Mouse (Mus musculus): Measurements from ENCODE around the gene Arrdc5. TPM values are rescaled to one million over a fixed set of nuclear protein-coding genes. Genes with fewer than 3 reads are reported as not detected.

Gene Arrdc5
- polyA plus RNA-seq, 1 experiment from 2014 or later = not detected

DNA sequence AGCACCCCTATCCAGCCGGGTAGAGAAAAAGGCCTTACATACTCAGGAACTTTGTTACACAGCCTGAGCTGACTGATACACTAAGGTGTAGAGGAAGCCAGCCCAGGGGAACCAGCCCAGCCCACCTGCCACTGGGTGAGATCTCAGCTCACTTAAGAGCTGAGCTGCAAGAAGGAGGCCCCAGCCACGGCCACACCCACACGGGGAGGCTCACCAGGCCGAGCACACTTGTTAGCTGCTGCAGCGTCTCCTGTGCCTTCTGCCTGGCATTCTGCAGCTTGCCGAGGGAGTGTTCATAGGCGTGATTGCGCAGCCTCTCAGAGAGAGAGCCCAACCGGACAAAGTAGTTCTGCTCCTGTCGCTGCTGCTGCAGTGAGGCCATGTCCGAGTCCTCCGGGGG is 18.9 kb downstream of the Arrdc5 start:
- Histone ChIP-seq H3K9ac (replicated peaks; ENCODE audit: low read length) (no peak overlapping the region), H3K4me1 (ENCODE audit: control insufficient read depth, insufficient read depth, low read length) (no peaks in the 10 kb centered on the region), H3K27ac (replicated peaks; ENCODE audit: low read depth, low read length) (no peak overlapping the region), H3K36me3 (replicated peaks; ENCODE audit: control insufficient read depth, insufficient read depth, low read depth, low read length) (peaks cover 7% of the 10 kb centered on the region), H3K4me3 (ENCODE audit: low read depth, low read length) (no peak overlapping the region), H3K9me3 (replicated peaks; ENCODE audit: control insufficient read depth, low read length) (no peaks in the 10 kb centered on the region), H3K4me2 (ENCODE audit: low read depth, low read length) (no peak overlapping the region), H3K27me3 (ENCODE audit: control insufficient read depth, insufficient read depth, low read length) (no peaks in the 10 kb centered on the region)
- ATAC-seq (replicated peaks; ENCODE audit: insufficient number of reproducible peaks, low FRiP score, low TSS enrichment, low read depth) (no peak), DNase-seq (ENCODE audit: low spot score) (no peak)
- 90% methylated on average over 12 of the region's 12 CpGs for WGBS

DNA sequence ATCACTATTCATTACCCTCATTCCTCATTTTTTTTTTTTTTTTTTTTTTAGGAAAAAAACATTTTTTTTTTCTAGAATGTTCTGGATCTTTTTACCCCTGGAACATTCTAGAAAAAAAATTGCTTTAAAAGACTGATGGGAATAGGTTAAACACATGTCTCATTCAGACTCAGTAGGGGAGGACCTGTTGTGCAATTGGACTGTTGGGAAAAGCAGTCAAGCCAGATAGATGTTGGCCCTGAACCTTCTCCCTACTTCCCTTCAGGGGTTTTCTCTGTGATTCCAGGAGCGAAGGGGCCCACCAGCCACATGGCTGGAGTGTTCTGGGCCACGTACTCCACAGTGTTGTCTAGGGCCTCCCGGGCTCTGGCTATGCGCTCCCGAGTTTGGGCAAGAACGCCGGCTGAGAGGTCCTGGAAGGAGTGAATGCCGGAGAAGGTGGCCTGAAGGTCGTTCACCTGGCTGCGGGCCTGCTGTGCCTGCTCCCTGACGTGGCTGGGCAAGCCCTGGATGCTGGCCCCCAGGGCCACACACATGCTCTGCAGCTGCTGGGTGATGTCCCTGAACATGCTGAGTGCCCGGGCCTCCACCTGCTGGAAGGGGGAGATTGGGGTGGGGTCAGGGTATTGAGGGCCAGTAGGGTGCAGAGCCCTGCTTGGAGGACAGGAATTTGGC is 20.5 kb downstream of the Arrdc5 start:
- no peak for DNase-seq (ENCODE audit: low spot score)
- H3K4me1 ChIP-seq (ENCODE audit: control insufficient read depth, insufficient read depth, low read length) = no peaks in the 10 kb centered on the region; the same call in 1 of the 2 replicates
- H3K27me3 ChIP-seq (ENCODE audit: control insufficient read depth, insufficient read depth, low read length) = no peaks in the 10 kb centered on the region
- 87% methylated on average over 12 of the region's 12 CpGs for WGBS
- no peak for ATAC-seq (replicated peaks; ENCODE audit: insufficient number of reproducible peaks, low FRiP score, low TSS enrichment, low read depth)
- no peak overlapping the region for H3K4me3 ChIP-seq (ENCODE audit: low read depth, low read length)
- H3K9ac ChIP-seq (replicated peaks; ENCODE audit: low read length) = no peak overlapping the region
- peaks cover 7% of the 10 kb centered on the region for H3K36me3 ChIP-seq (replicated peaks; ENCODE audit: control insufficient read depth, insufficient read depth, low read depth, low read length)
- no peaks in the 10 kb centered on the region for H3K9me3 ChIP-seq (replicated peaks; ENCODE audit: control insufficient read depth, low read length)
- H3K27ac ChIP-seq (replicated peaks; ENCODE audit: low read depth, low read length) = no peak overlapping the region
- no peak overlapping the region for H3K4me2 ChIP-seq (ENCODE audit: low read depth, low read length)

DNA sequence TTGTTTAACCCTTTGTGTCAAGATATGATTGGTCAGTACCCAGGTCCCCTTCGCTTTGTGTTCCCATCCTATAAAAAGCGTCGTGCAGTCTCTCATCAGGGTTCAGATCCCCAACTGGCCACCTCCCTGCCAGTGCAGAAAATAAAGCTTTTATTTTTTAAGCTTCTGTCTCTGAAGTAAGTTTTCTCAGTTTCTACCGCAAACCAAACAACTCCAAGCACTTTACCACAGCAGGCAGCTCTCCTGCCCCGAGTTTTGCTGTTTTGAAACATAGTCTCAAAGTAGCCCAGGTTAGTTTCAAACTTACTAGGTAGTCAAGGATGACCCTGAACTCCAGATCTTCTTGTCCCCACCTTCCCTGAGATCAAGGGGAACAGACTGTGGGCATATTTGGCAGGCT is 21.7 kb downstream of the Arrdc5 start:
- H3K27ac ChIP-seq (replicated peaks; ENCODE audit: low read depth, low read length) = no peak overlapping the region
- peaks cover 4% of the 10 kb centered on the region for H3K36me3 ChIP-seq (replicated peaks; ENCODE audit: control insufficient read depth, insufficient read depth, low read depth, low read length)
- no peak overlapping the region for H3K4me2 ChIP-seq (ENCODE audit: low read depth, low read length)
- H3K4me3 ChIP-seq (ENCODE audit: low read depth, low read length) = no peak overlapping the region
- no peaks in the 10 kb centered on the region for H3K27me3 ChIP-seq (ENCODE audit: control insufficient read depth, insufficient read depth, low read length)
- no peaks in the 10 kb centered on the region for H3K9me3 ChIP-seq (replicated peaks; ENCODE audit: control insufficient read depth, low read length)
- H3K4me1 ChIP-seq (ENCODE audit: control insufficient read depth, insufficient read depth, low read length) = no peaks in the 10 kb centered on the region; the same call in 1 of the 2 replicates
- no peak overlapping the region for H3K9ac ChIP-seq (replicated peaks; ENCODE audit: low read length)
- ATAC-seq (replicated peaks; ENCODE audit: insufficient number of reproducible peaks, low FRiP score, low TSS enrichment, low read depth) (no peak), DNase-seq (ENCODE audit: low spot score) (no peak)
- WGBS = 93% methylated on average over 5 of the region's 5 CpGs

DNA sequence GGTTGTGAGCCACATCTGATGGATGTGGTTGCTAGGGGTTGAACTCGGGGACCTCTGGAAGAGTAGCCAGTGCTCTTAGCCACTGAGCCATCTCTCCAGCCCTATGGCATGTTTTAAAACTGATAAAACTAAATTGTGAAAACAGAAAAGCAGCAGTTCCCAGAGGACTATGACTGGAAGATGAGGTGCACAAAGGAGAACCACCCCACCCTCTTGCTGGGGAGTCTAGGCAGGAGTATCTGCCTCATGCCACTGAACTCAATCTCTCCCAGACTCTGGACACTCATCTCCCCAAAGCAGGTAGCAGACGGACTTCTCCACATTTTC is 22.6 kb downstream of the Arrdc5 start:
- ATAC-seq (replicated peaks; ENCODE audit: insufficient number of reproducible peaks, low FRiP score, low TSS enrichment, low read depth) = no peak
- DNase-seq (ENCODE audit: low spot score) = no peak
- H3K27ac ChIP-seq (replicated peaks; ENCODE audit: low read depth, low read length) = peak overlapping the region; percentile 43; the same call in 1 of the 2 replicates

DNA sequence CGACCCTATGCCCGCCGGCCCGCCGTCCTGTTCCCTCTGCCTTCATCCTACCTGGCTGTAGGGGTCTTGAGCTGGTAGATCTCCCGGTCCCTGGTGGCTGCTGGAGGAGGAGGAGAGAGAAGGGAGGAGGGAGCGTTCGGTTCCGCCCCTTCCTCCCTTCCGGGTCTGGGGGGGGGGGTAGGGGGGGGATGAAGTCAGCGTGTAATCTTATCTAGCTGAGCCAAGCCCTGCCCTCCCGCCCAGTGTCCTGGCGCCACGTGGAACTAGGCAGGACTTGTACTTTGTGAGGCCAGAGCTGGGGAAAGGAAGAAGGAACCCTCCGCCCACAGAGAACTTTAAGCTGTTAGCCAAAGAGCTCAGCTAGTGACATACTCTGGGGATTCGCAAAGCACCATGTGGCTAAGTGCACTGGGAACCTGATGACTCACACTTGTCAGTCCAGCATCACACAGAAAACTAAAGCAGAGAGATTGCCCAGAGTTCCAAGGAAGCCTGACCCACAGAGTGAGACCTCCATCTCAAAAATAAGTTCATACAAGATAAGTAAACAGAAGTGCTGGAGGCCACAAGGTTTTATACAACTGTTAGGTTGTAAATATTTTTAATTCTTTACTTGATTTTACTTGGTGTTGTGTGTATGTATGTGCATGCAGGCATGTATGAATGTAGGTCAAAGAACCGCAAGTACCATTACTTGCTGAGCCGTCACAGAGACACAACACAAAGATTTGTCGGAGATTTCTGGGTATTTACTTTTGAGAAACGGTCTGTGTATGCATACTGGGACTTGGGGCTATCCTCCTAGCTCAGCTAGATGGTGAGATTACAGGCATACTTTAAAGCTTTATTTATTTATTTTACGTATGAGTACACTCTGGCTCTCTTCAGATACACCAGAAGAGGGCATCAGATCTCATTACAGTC is 23.2 kb downstream of the Arrdc5 start, which contains the start of gene Ticam1:
Gene Ticam1 (minus strand): TSS at position 144 of the 924 bp plus-strand sequence.
- H3K9me3 ChIP-seq (replicated peaks; ENCODE audit: control insufficient read depth, low read length) = no peaks in the 10 kb centered on the region
- H3K4me3 ChIP-seq (ENCODE audit: low read depth, low read length) = peak within 1 kb of the TSS; percentile 42

More for the DNA sequence above, 22.6 kb downstream of the Arrdc5 start:
- H3K27me3 ChIP-seq (ENCODE audit: control insufficient read depth, insufficient read depth, low read length) = no peaks in the 10 kb centered on the region
- H3K4me3 ChIP-seq (ENCODE audit: low read depth, low read length) = no peak overlapping the region
- H3K4me1 ChIP-seq (ENCODE audit: control insufficient read depth, insufficient read depth, low read length) = no peaks in the 10 kb centered on the region; the same call in 1 of the 2 replicates
- 45% methylated on average over 2 of the region's 2 CpGs for WGBS
- peaks cover 4% of the 10 kb centered on the region for H3K36me3 ChIP-seq (replicated peaks; ENCODE audit: control insufficient read depth, insufficient read depth, low read depth, low read length)
- no peak overlapping the region for H3K9ac ChIP-seq (replicated peaks; ENCODE audit: low read length)
- H3K4me2 ChIP-seq (ENCODE audit: low read depth, low read length) = peak overlapping the region; percentile 70; the same call in 1 of the 2 replicates
- no peaks in the 10 kb centered on the region for H3K9me3 ChIP-seq (replicated peaks; ENCODE audit: control insufficient read depth, low read length)

DNA sequence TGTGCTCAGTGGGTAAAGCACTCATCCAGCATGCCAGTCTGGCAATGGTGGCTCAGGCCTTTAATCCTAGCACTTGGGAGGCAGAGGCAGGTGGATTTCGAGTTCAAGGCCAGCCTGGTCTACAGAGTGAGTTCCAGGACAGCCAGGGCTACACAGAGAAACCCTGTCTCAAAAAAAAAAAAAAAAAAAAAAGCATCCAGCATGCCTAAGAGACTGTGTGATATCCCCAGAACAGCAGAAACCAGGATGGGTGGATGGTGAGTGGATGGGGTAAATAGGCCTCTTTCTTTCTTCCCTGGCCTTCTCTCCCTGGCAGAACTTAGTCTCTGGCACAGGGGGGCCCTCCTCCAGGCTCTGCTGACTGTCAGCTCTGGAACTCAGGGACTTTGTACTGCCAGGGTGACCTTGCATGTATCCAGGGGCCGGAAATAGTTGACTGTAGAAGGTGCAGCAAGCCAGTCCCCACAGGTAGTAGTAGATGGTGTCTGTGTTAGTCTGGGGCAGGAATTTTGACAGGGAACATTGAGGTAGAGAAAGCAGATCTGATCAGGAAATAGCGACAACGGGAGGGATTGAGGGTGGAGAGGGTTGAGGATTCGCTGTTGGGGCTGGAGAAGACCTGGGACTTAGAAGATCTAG is 24.1 kb downstream of the Arrdc5 start:
- 29% methylated on average over 5 of the region's 5 CpGs for WGBS
- H3K27me3 ChIP-seq (ENCODE audit: control insufficient read depth, insufficient read depth, low read length) = no peaks in the 10 kb centered on the region
- no peak for ATAC-seq (replicated peaks; ENCODE audit: insufficient number of reproducible peaks, low FRiP score, low TSS enrichment, low read depth)
- H3K4me1 ChIP-seq (ENCODE audit: control insufficient read depth, insufficient read depth, low read length) = no peaks in the 10 kb centered on the region; the same call in 1 of the 2 replicates
- no peak for DNase-seq (ENCODE audit: low spot score)
- peak overlapping the region; percentile 64 for H3K9ac ChIP-seq (replicated peaks; ENCODE audit: low read length)
- no peaks in the 10 kb centered on the region for H3K9me3 ChIP-seq (replicated peaks; ENCODE audit: control insufficient read depth, low read length)
- peak overlapping the region; percentile 70 for H3K4me2 ChIP-seq (ENCODE audit: low read depth, low read length)
- no peak overlapping the region; the same call in 1 of the 2 replicates for H3K27ac ChIP-seq (replicated peaks; ENCODE audit: low read depth, low read length)
- H3K36me3 ChIP-seq (replicated peaks; ENCODE audit: control insufficient read depth, insufficient read depth, low read depth, low read length) = no peaks in the 10 kb centered on the region; the same call in none of the 2 replicates
- H3K4me3 ChIP-seq (ENCODE audit: low read depth, low read length) = peak overlapping the region; percentile 42

More for the DNA sequence above, 23.2 kb downstream of the Arrdc5 start, which contains the start of gene Ticam1:
- Histone ChIP-seq H3K9ac (replicated peaks; ENCODE audit: low read length) (peak within 1 kb of the TSS; percentile 64), H3K36me3 (replicated peaks; ENCODE audit: control insufficient read depth, insufficient read depth, low read depth, low read length) (peaks cover 4% of the 10 kb centered on the region), H3K4me1 (ENCODE audit: control insufficient read depth, insufficient read depth, low read length) (no peaks in the 10 kb centered on the region; the same call in 1 of the 2 replicates), H3K4me2 (ENCODE audit: low read depth, low read length) (peak within 1 kb of the TSS; percentile 70), H3K27me3 (ENCODE audit: control insufficient read depth, insufficient read depth, low read length) (no peaks in the 10 kb centered on the region), H3K27ac (replicated peaks; ENCODE audit: low read depth, low read length) (peak within 1 kb of the TSS; percentile 43)
- ATAC-seq (replicated peaks; ENCODE audit: insufficient number of reproducible peaks, low FRiP score, low TSS enrichment, low read depth) (peak; percentile 88), DNase-seq (ENCODE audit: low spot score) (peak; percentile 96)
- WGBS = 6% methylated on average over 21 of the region's 21 CpGs

DNA sequence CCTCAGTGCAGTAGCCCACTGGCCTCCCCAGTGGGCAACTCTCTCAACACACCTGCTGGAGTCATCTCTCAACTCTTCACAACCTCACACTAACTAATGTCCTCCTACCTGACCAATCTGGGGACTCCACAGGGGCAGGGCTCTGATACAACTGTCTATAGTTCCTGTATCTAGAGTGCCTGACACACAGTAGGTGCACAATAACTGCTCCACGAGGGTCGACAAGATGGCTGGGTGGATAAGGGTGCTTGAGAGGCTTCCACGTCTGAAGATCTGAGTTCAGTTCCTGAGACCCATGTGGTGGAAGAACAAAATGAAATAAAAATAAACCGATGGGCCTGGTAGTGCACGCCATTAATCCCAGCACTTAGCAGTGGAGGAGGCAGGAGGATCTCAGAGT is 26.1 kb downstream of the Arrdc5 start:
- H3K4me2 ChIP-seq (ENCODE audit: low read depth, low read length) = no peak overlapping the region
- WGBS = 84% methylated on average over 5 of the region's 5 CpGs
- no peaks in the 10 kb centered on the region for H3K27me3 ChIP-seq (ENCODE audit: control insufficient read depth, insufficient read depth, low read length)
- no peak for DNase-seq (ENCODE audit: low spot score)
- no peak overlapping the region for H3K4me3 ChIP-seq (ENCODE audit: low read depth, low read length)
- no peaks in the 10 kb centered on the region for H3K9me3 ChIP-seq (replicated peaks; ENCODE audit: control insufficient read depth, low read length)
- H3K36me3 ChIP-seq (replicated peaks; ENCODE audit: control insufficient read depth, insufficient read depth, low read depth, low read length) = no peaks in the 10 kb centered on the region; the same call in 1 of the 2 replicates
- no peak for ATAC-seq (replicated peaks; ENCODE audit: insufficient number of reproducible peaks, low FRiP score, low TSS enrichment, low read depth)
- no peaks in the 10 kb centered on the region; the same call in 1 of the 2 replicates for H3K4me1 ChIP-seq (ENCODE audit: control insufficient read depth, insufficient read depth, low read length)
- H3K27ac ChIP-seq (replicated peaks; ENCODE audit: low read depth, low read length) = no peak overlapping the region
- no peak overlapping the region for H3K9ac ChIP-seq (replicated peaks; ENCODE audit: low read length)
